Mouse (Mus musculus): ENCODE data around the gene Brpf3.
"Not testable (repeated sequence)": the region's sequence is repeated elsewhere in the genome, so short reads cannot be mapped to it uniquely, and the experiment has no call there.

Gene Brpf3

GRCm38 (mm10) chr17:28800671-28801412, at the start of gene Brpf3:
Gene Brpf3 (plus strand): TSS chr17:28801090.
- in situ Hi-C loops (cut with MboI; ENCODE audit: low pct_unique_long_range_greater_than_20kb in 1 of 2, low sequenced_read_pairs in 2 of 2, unreplicated experiment in 1 of 2) = no loop called here

GRCm38 (mm10) chr17:28756447-28756846, 44.4 kb upstream of the Brpf3 start:
- in situ Hi-C loops (cut with MboI; ENCODE audit: low pct_unique_long_range_greater_than_20kb in 1 of 2, low sequenced_read_pairs in 2 of 2, unreplicated experiment in 1 of 2) = no loop called here

- in situ Hi-C loops (cut with MboI; ENCODE audit: low pct_unique_long_range_greater_than_20kb in 1 of 2, low sequenced_read_pairs in 2 of 2, unreplicated experiment in 1 of 2) = no loop called here
Measured at GRCm38 (mm10) chr17:28757470-28757869, 43.4 kb upstream of the Brpf3 start.

- in situ Hi-C loops (cut with MboI; ENCODE audit: low pct_unique_long_range_greater_than_20kb in 1 of 2, low sequenced_read_pairs in 2 of 2, unreplicated experiment in 1 of 2) = no loop called here
Measured at GRCm38 (mm10) chr17:28760736-28761312, 40.1 kb upstream of the Brpf3 start.

GRCm38 (mm10) chr17:28761871-28762270, 39.0 kb upstream of the Brpf3 start:
- in situ Hi-C loops (cut with MboI; ENCODE audit: low pct_unique_long_range_greater_than_20kb in 1 of 2, low sequenced_read_pairs in 2 of 2, unreplicated experiment in 1 of 2) = no loop called here

GRCm38 (mm10) chr17:28766203-28766602, 34.7 kb upstream of the Brpf3 start:
- in situ Hi-C loops (cut with MboI; ENCODE audit: low pct_unique_long_range_greater_than_20kb in 1 of 2, low sequenced_read_pairs in 2 of 2, unreplicated experiment in 1 of 2) = no loop called here

- in situ Hi-C loops (cut with MboI; ENCODE audit: low pct_unique_long_range_greater_than_20kb in 1 of 2, low sequenced_read_pairs in 2 of 2, unreplicated experiment in 1 of 2) = no loop called here
Measured at GRCm38 (mm10) chr17:28766781-28767515, 33.9 kb upstream of the Brpf3 start.

- in situ Hi-C loops (cut with MboI; ENCODE audit: low pct_unique_long_range_greater_than_20kb in 1 of 2, low sequenced_read_pairs in 2 of 2, unreplicated experiment in 1 of 2) = no loop called here
Measured at GRCm38 (mm10) chr17:28769121-28769874, 31.6 kb upstream of the Brpf3 start, which contains the start of gene Mapk13. Gene Mapk13 (plus strand): TSS chr17:28769297.

GRCm38 (mm10) chr17:28769875-28770421, 30.9 kb upstream of the Brpf3 start:
- in situ Hi-C loops (cut with MboI; ENCODE audit: low pct_unique_long_range_greater_than_20kb in 1 of 2, low sequenced_read_pairs in 2 of 2, unreplicated experiment in 1 of 2) = no loop called here

- in situ Hi-C loops (cut with MboI; ENCODE audit: low pct_unique_long_range_greater_than_20kb in 1 of 2, low sequenced_read_pairs in 2 of 2, unreplicated experiment in 1 of 2) = no loop called here
Measured at GRCm38 (mm10) chr17:28771289-28771688, 29.6 kb upstream of the Brpf3 start.

- in situ Hi-C loops (cut with MboI; ENCODE audit: low pct_unique_long_range_greater_than_20kb in 1 of 2, low sequenced_read_pairs in 2 of 2, unreplicated experiment in 1 of 2) = not testable (repeated sequence)
Measured at GRCm38 (mm10) chr17:28774303-28774702, 26.6 kb upstream of the Brpf3 start.

GRCm38 (mm10) chr17:28775161-28775560, 25.7 kb upstream of the Brpf3 start:
- in situ Hi-C loops (cut with MboI; ENCODE audit: low pct_unique_long_range_greater_than_20kb in 1 of 2, low sequenced_read_pairs in 2 of 2, unreplicated experiment in 1 of 2) = no loop called here

GRCm38 (mm10) chr17:28776817-28777216, 24.1 kb upstream of the Brpf3 start:
- in situ Hi-C loops (cut with MboI; ENCODE audit: low pct_unique_long_range_greater_than_20kb in 1 of 2, low sequenced_read_pairs in 2 of 2, unreplicated experiment in 1 of 2) = no loop called here

GRCm38 (mm10) chr17:28777231-28778005, 23.5 kb upstream of the Brpf3 start:
- in situ Hi-C loops (cut with MboI; ENCODE audit: low pct_unique_long_range_greater_than_20kb in 1 of 2, low sequenced_read_pairs in 2 of 2, unreplicated experiment in 1 of 2) = no loop called here

- in situ Hi-C loops (cut with MboI; ENCODE audit: low pct_unique_long_range_greater_than_20kb in 1 of 2, low sequenced_read_pairs in 2 of 2, unreplicated experiment in 1 of 2) = no loop called here
Measured at GRCm38 (mm10) chr17:28779735-28780134, 21.2 kb upstream of the Brpf3 start.

GRCm38 (mm10) chr17:28780836-28781235, 20.1 kb upstream of the Brpf3 start:
- in situ Hi-C loops (cut with MboI; ENCODE audit: low pct_unique_long_range_greater_than_20kb in 1 of 2, low sequenced_read_pairs in 2 of 2, unreplicated experiment in 1 of 2) = no loop called here

- in situ Hi-C loops (cut with MboI; ENCODE audit: low pct_unique_long_range_greater_than_20kb in 1 of 2, low sequenced_read_pairs in 2 of 2, unreplicated experiment in 1 of 2) = no loop called here
Measured at GRCm38 (mm10) chr17:28781290-28782045, 19.4 kb upstream of the Brpf3 start.

Measured in mouse embryonic stem cell (cell line).